Mouse (Mus musculus): Measurements from ENCODE around the gene Ubl4b. TPM values are rescaled to one million over a fixed set of nuclear protein-coding genes. Genes with fewer than 3 reads are reported as not detected.
A peak's percentile ranks its signal among the peaks of the same experiment; 100 is the strongest.

Ubl4b gene
- polyA plus RNA-seq, 1 experiment: not detected

- Histone ChIP-seq H3K4me1 (ENCODE audit: control insufficient read depth, insufficient read depth, low read length) (peaks cover 15% of the 10 kb centered on the region), H3K27ac (ENCODE audit: insufficient read depth, low read length) (no peak overlapping the region), H3K4me3 (ENCODE audit: insufficient read depth, low read length) (no peak overlapping the region)
- TF ChIP-seq CTCF (IDR thresholded peaks at IDR 0.05; ENCODE audit: extremely low read depth, insufficient read depth, low read length) (no peak), POLR2A (IDR thresholded peaks at IDR 0.05; ENCODE audit: extremely low read depth, insufficient read depth, low read length) (no peak)
Measured at GRCm38 (mm10) chr3:107530581-107530980, 24.3 kb downstream of the Ubl4b start.

GRCm38 (mm10) chr3:107529182-107529581 is 25.7 kb downstream of the Ubl4b start:
- Histone ChIP-seq H3K4me3 (ENCODE audit: insufficient read depth, low read length) (no peak overlapping the region), H3K4me1 (ENCODE audit: control insufficient read depth, insufficient read depth, low read length) (peaks cover 15% of the 10 kb centered on the region), H3K27ac (ENCODE audit: insufficient read depth, low read length) (peak overlapping the region; percentile 66)
- no peak for TF ChIP-seq CTCF (IDR thresholded peaks at IDR 0.05; ENCODE audit: extremely low read depth, insufficient read depth, low read length)
- TF ChIP-seq POLR2A (IDR thresholded peaks at IDR 0.05; ENCODE audit: extremely low read depth, insufficient read depth, low read length): no peak

GRCm38 (mm10) chr3:107528401-107529118 is 26.3 kb downstream of the Ubl4b start:
- Histone ChIP-seq H3K4me3 (ENCODE audit: insufficient read depth, low read length) (no peak overlapping the region), H3K27ac (ENCODE audit: insufficient read depth, low read length) (peak overlapping the region; percentile 85), H3K4me1 (ENCODE audit: control insufficient read depth, insufficient read depth, low read length) (peaks cover 13% of the 10 kb centered on the region)
- peak; percentile 67; the same call in 1 of the 2 replicates for TF ChIP-seq POLR2A (IDR thresholded peaks at IDR 0.05; ENCODE audit: extremely low read depth, insufficient read depth, low read length)
- TF ChIP-seq CTCF (IDR thresholded peaks at IDR 0.05; ENCODE audit: extremely low read depth, insufficient read depth, low read length): no peak

- Histone ChIP-seq H3K27ac (ENCODE audit: insufficient read depth, low read length) (no peak overlapping the region), H3K4me3 (ENCODE audit: insufficient read depth, low read length) (no peak overlapping the region), H3K4me1 (ENCODE audit: control insufficient read depth, insufficient read depth, low read length) (peaks cover 11% of the 10 kb centered on the region)
- TF ChIP-seq CTCF (IDR thresholded peaks at IDR 0.05; ENCODE audit: extremely low read depth, insufficient read depth, low read length): no peak
- TF ChIP-seq POLR2A (IDR thresholded peaks at IDR 0.05; ENCODE audit: extremely low read depth, insufficient read depth, low read length): no peak
Measured at GRCm38 (mm10) chr3:107524547-107524946, 30.3 kb downstream of the Ubl4b start.

- Histone ChIP-seq H3K4me3 (ENCODE audit: insufficient read depth, low read length) (no peak overlapping the region), H3K27ac (ENCODE audit: insufficient read depth, low read length) (no peak overlapping the region)
- TF ChIP-seq POLR2A (IDR thresholded peaks at IDR 0.05; ENCODE audit: extremely low read depth, insufficient read depth, low read length) (no peak), CTCF (IDR thresholded peaks at IDR 0.05; ENCODE audit: extremely low read depth, insufficient read depth, low read length) (no peak)
Measured at GRCm38 (mm10) chr3:107520931-107521330, 33.9 kb downstream of the Ubl4b start.

GRCm38 (mm10) chr3:107517631-107518108 is 37.2 kb downstream of the Ubl4b start, which contains the start of gene Slc6a17:
TSS of gene Slc6a17 (minus strand) at chr3:107518018.
- Histone ChIP-seq H3K4me3 (ENCODE audit: insufficient read depth, low read length) (peak within 1 kb of the TSS; percentile 65), H3K27ac (ENCODE audit: insufficient read depth, low read length) (peak within 1 kb of the TSS; percentile 79), H3K4me1 (ENCODE audit: control insufficient read depth, insufficient read depth, low read length) (peaks cover 6% of the 10 kb centered on the region)
- TF ChIP-seq CTCF (IDR thresholded peaks at IDR 0.05; ENCODE audit: extremely low read depth, insufficient read depth, low read length) (no peak), POLR2A (IDR thresholded peaks at IDR 0.05; ENCODE audit: extremely low read depth, insufficient read depth, low read length) (peak; percentile 74)

More at GRCm38 (mm10) chr3:107520931-107521330, 33.9 kb downstream of the Ubl4b start:
- no peaks in the 10 kb centered on the region for H3K4me1 ChIP-seq (ENCODE audit: control insufficient read depth, insufficient read depth, low read length)

- Histone ChIP-seq H3K4me1 (ENCODE audit: control insufficient read depth, insufficient read depth, low read length) (peaks cover 6% of the 10 kb centered on the region), H3K27ac (ENCODE audit: insufficient read depth, low read length) (peak overlapping the region; percentile 75), H3K4me3 (ENCODE audit: insufficient read depth, low read length) (peak overlapping the region; percentile 65)
- TF ChIP-seq CTCF (IDR thresholded peaks at IDR 0.05; ENCODE audit: extremely low read depth, insufficient read depth, low read length) (no peak), POLR2A (IDR thresholded peaks at IDR 0.05; ENCODE audit: extremely low read depth, insufficient read depth, low read length) (no peak)
Measured at GRCm38 (mm10) chr3:107516776-107517630, 37.9 kb downstream of the Ubl4b start.

GRCm38 (mm10) chr3:107515989-107516388 is 38.9 kb downstream of the Ubl4b start:
- no peak overlapping the region for H3K27ac ChIP-seq (ENCODE audit: insufficient read depth, low read length)
- peaks cover 6% of the 10 kb centered on the region for H3K4me1 ChIP-seq (ENCODE audit: control insufficient read depth, insufficient read depth, low read length)
- TF ChIP-seq CTCF (IDR thresholded peaks at IDR 0.05; ENCODE audit: extremely low read depth, insufficient read depth, low read length): no peak
- TF ChIP-seq POLR2A (IDR thresholded peaks at IDR 0.05; ENCODE audit: extremely low read depth, insufficient read depth, low read length): no peak; the same call in 1 of the 2 replicates
- peak overlapping the region; percentile 65 for H3K4me3 ChIP-seq (ENCODE audit: insufficient read depth, low read length)

GRCm38 (mm10) chr3:107511416-107511815 is 43.5 kb downstream of the Ubl4b start:
- no peak for TF ChIP-seq CTCF (IDR thresholded peaks at IDR 0.05; ENCODE audit: extremely low read depth, insufficient read depth, low read length)
- TF ChIP-seq POLR2A (IDR thresholded peaks at IDR 0.05; ENCODE audit: extremely low read depth, insufficient read depth, low read length): no peak
- Histone ChIP-seq H3K4me1 (ENCODE audit: control insufficient read depth, insufficient read depth, low read length) (peaks cover 15% of the 10 kb centered on the region), H3K4me3 (ENCODE audit: insufficient read depth, low read length) (no peak overlapping the region), H3K27ac (ENCODE audit: insufficient read depth, low read length) (no peak overlapping the region)

Data from cortical plate, adult 2 months (tissue).